Mouse (Mus musculus) midbrain, embryonic 13.5 days (tissue): ENCODE results near the gene Lipt2. TPM values are rescaled to one million over a fixed set of nuclear protein-coding genes. Genes with fewer than 3 reads are reported as not detected.

ENCODE experiments used
- ATAC-seq: fragments of 200-750 bp; cut with Nextera tagmentation; 2 replicates; pipeline ENCODE4 v1.8.0; 2017; ENCODE audit warnings: mild to moderate bottlenecking, moderate TSS enrichment, moderate library complexity
- H3K27ac ChIP-seq: fragments of 300-500 bp; sonication (generic); 2 replicates; pipeline ENCODE4 v1.5.1; 2015; ENCODE audit warnings: inconsistent platforms, mild to moderate bottlenecking, moderate library complexity
- H3K27me3 ChIP-seq: fragments of 300-500 bp; sonication (generic); 2 replicates; pipeline ENCODE4 v1.6.1; 2015; ENCODE audit warnings: mild to moderate bottlenecking, inconsistent platforms
- H3K36me3 ChIP-seq: fragments of 300-500 bp; sonication (generic); 2 replicates; pipeline ENCODE4 v1.6.1; 2015; ENCODE audit warnings: mild to moderate bottlenecking, inconsistent platforms
- H3K4me1 ChIP-seq: fragments of 300-500 bp; sonication (generic); replicated peaks from 2 replicates; pipeline ENCODE4 v1.6.1; 2015; ENCODE audit warnings: inconsistent platforms
- H3K4me2 ChIP-seq: fragments of 300-500 bp; sonication (generic); replicated peaks from 2 replicates; pipeline ENCODE4 v1.6.1; 2015; ENCODE audit warnings: moderate library complexity, mild to moderate bottlenecking, inconsistent platforms
- H3K4me3 ChIP-seq: fragments of 300-500 bp; sonication (generic); replicated peaks from 2 replicates; pipeline ENCODE4 v1.5.1; 2015; ENCODE audit warnings: mild to moderate bottlenecking, inconsistent platforms
- H3K9ac ChIP-seq: fragments of 300-500 bp; sonication (generic); replicated peaks from 2 replicates; pipeline ENCODE4 v1.6.1; 2015; ENCODE audit warnings: mild to moderate bottlenecking, inconsistent platforms
- H3K9me3 ChIP-seq: fragments of 300-500 bp; sonication (generic); 2 replicates; pipeline ENCODE4 v1.6.1; 2016; ENCODE audit warnings: mild to moderate bottlenecking, inconsistent platforms
- WGBS: fragments of 180-500 bp; shearing (Covaris S2); methylation state at CpG from one replicate; pipeline ENCODE4 v1.1.7; 2015; 5-methylcytosine and 5-hydroxymethylcytosine counted together
- polyA plus RNA-seq: library from polyadenylated mRNA; unstranded; fragments of >200 nt; fragmentation: Nextera tagmentation; extraction: Ambion mirVana; gene quantifications from 2 replicates; pipeline ENCODE4 v1.2.1, GENCODE M21; 2015

Lipt2 gene
- polyA plus RNA-seq, 1 experiment from 2014 or later = 16.6 TPM

DNA sequence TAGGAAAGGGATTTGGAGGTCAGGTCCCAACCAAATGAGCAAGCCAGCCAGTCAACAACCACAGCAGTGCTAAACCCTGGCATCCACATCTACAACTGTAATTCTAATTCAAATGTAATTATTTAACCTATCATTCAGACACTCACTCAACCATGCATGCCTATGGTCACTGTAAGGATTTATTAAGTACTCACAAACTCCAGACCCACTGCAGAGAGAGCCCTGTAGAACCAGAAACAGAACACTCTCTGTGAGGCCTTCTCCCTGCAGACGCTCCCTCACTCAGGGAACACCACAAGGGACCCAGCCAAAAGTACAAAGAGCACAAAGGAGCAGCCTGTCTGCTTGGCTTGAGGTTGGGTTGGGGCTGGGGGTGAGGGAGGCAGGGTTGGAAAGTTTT, 26.7 kb upstream of the Lipt2 start:
- Histone ChIP-seq H3K9me3 (no peaks in the 10 kb centered on the region), H3K4me1 (no peaks in the 10 kb centered on the region), H3K9ac (no peak overlapping the region), H3K4me3 (no peak overlapping the region), H3K4me2 (no peak overlapping the region), H3K36me3 (no peaks in the 10 kb centered on the region), H3K27ac (no peak overlapping the region), H3K27me3 (no peaks in the 10 kb centered on the region)
- ATAC-seq = no peak
- WGBS = 69% methylated on average over 1 of the region's 1 CpGs

GRCm38 (mm10) chr7:100137038-100137437, 22.0 kb upstream of the Lipt2 start:
- 90% methylated on average over 9 of the region's 9 CpGs for WGBS
- Histone ChIP-seq H3K36me3 (no peaks in the 10 kb centered on the region), H3K9me3 (no peaks in the 10 kb centered on the region), H3K9ac (no peak overlapping the region), H3K27ac (no peak overlapping the region), H3K4me2 (no peak overlapping the region), H3K27me3 (no peaks in the 10 kb centered on the region), H3K4me1 (no peaks in the 10 kb centered on the region), H3K4me3 (no peak overlapping the region)
- ATAC-seq = no peak

- 95% methylated on average over 4 of the region's 4 CpGs for WGBS
These were observed 21.0 kb upstream of the Lipt2 start for GRCm38 (mm10) chr7:100138075-100138474.

GRCm38 (mm10) chr7:100140591-100140990, 18.5 kb upstream of the Lipt2 start:
- Histone ChIP-seq H3K4me1 (no peaks in the 10 kb centered on the region), H3K4me2 (no peak overlapping the region), H3K36me3 (no peaks in the 10 kb centered on the region), H3K9me3 (no peaks in the 10 kb centered on the region), H3K9ac (no peak overlapping the region), H3K27me3 (no peaks in the 10 kb centered on the region), H3K27ac (no peak overlapping the region), H3K4me3 (no peak overlapping the region)
- no peak for ATAC-seq
- 82% methylated on average over 1 of the region's 1 CpGs for WGBS

More at GRCm38 (mm10) chr7:100138075-100138474, 21.0 kb upstream of the Lipt2 start:
- Histone ChIP-seq H3K9ac (no peak overlapping the region), H3K9me3 (no peaks in the 10 kb centered on the region), H3K27me3 (no peaks in the 10 kb centered on the region), H3K4me1 (no peaks in the 10 kb centered on the region), H3K36me3 (no peaks in the 10 kb centered on the region), H3K4me3 (no peak overlapping the region), H3K4me2 (no peak overlapping the region), H3K27ac (no peak overlapping the region)
- ATAC-seq = no peak

GRCm38 (mm10) chr7:100148586-100148985, 10.5 kb upstream of the Lipt2 start:
- Histone ChIP-seq H3K27ac (no peak overlapping the region), H3K4me2 (no peak overlapping the region), H3K9ac (no peak overlapping the region), H3K4me3 (no peak overlapping the region), H3K27me3 (0 out of 2 replicates have a peak, but pooled peaks cover 4% of the 10 kb centered on the region), H3K36me3 (no peaks in the 10 kb centered on the region), H3K4me1 (no peaks in the 10 kb centered on the region), H3K9me3 (no peaks in the 10 kb centered on the region)
- WGBS = 95% methylated on average over 4 of the region's 4 CpGs
- ATAC-seq = no peak

GRCm38 (mm10) chr7:100150086-100150485, 9.0 kb upstream of the Lipt2 start:
- no peak overlapping the region for H3K4me3 ChIP-seq
- H3K27me3 ChIP-seq = 0 out of 2 replicates have a peak, but pooled peaks cover 4% of the 10 kb centered on the region
- H3K9me3 ChIP-seq = no peaks in the 10 kb centered on the region
- H3K4me2 ChIP-seq = no peak overlapping the region
- H3K27ac ChIP-seq = no peak overlapping the region
- ATAC-seq = no peak
- no peaks in the 10 kb centered on the region for H3K36me3 ChIP-seq
- WGBS = 68% methylated on average over 10 of the region's 10 CpGs
- no peaks in the 10 kb centered on the region for H3K4me1 ChIP-seq
- H3K9ac ChIP-seq = no peak overlapping the region

- 86% methylated on average over 11 of the region's 11 CpGs for WGBS
- no peaks in the 10 kb centered on the region for H3K9me3 ChIP-seq
- ATAC-seq = no peak
- H3K9ac ChIP-seq = no peak overlapping the region
- no peak overlapping the region for H3K4me2 ChIP-seq
- no peaks in the 10 kb centered on the region for H3K36me3 ChIP-seq
- H3K4me1 ChIP-seq = no peaks in the 10 kb centered on the region
- no peak overlapping the region for H3K4me3 ChIP-seq
- no peak overlapping the region for H3K27ac ChIP-seq
- 0 out of 2 replicates have a peak, but pooled peaks cover 4% of the 10 kb centered on the region for H3K27me3 ChIP-seq
These were observed 8.5 kb upstream of the Lipt2 start for GRCm38 (mm10) chr7:100150626-100151025.

DNA sequence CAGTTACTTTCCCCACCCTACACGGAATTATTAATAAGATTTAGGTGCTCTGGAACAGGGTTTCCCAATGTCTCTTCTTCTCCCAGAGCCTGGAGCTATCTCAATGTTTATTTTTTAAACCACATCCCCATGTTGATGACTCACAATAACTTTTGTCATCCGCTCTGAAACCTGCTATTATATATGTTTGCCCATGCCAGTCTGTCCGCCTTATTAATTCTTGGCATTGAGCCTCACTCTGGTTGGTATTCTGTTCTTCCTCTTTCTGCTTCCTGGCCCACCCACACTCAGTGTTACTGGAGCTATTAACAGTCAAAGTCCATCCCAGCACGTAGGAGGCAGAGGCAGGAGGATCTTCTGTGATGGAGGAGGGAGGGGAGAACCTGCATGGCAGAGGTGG, 1.4 kb upstream of the Lipt2 start:
- Histone ChIP-seq H3K9me3 (no peaks in the 10 kb centered on the region), H3K4me3 (no peak overlapping the region), H3K4me1 (peaks cover 5% of the 10 kb centered on the region), H3K4me2 (no peak overlapping the region), H3K27me3 (peaks cover 8% of the 10 kb centered on the region; the same call in 1 of the 2 replicates), H3K36me3 (no peaks in the 10 kb centered on the region), H3K27ac (no peak overlapping the region), H3K9ac (no peak overlapping the region)
- WGBS = 81% methylated on average over 4 of the region's 4 CpGs
- no peak for ATAC-seq

DNA sequence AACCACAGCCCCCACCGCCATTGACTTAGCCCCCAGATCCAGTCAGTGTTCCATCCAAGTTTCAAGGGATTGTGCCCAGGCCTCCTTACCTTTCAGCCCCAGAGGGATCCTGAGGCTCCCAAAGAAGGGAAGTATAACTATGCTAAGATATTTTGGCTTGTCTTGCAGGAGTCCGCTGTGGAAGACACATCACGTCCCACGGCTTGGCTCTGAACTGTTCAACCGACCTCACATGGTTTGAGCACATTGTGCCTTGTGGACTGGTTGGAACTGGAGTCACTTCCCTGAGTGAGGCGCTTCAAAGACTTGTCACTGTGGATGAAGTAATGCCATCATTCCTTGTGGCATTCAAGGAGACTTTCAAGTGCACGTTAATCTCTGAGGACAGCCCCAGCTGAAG, 929 bp downstream of the Lipt2 start:
- Histone ChIP-seq H3K9ac (peak overlapping the region; percentile 83), H3K36me3 (no peaks in the 10 kb centered on the region), H3K27ac (peak overlapping the region; percentile 90), H3K4me3 (peak overlapping the region; percentile 79), H3K9me3 (no peaks in the 10 kb centered on the region), H3K27me3 (peaks cover 8% of the 10 kb centered on the region; the same call in 1 of the 2 replicates), H3K4me2 (peak overlapping the region; percentile 82), H3K4me1 (peaks cover 5% of the 10 kb centered on the region)
- ATAC-seq = peak; percentile 12; the same call in 1 of the 2 replicates
- 70% methylated on average over 7 of the region's 7 CpGs for WGBS

- no peak overlapping the region for H3K4me3 ChIP-seq
- 91% methylated on average over 4 of the region's 4 CpGs for WGBS
- no peak overlapping the region for H3K9ac ChIP-seq
- H3K9me3 ChIP-seq = no peaks in the 10 kb centered on the region
- H3K4me2 ChIP-seq = no peak overlapping the region
- H3K27me3 ChIP-seq = 0 out of 2 replicates have a peak, but pooled peaks cover under 1% of the 10 kb centered on the region
- ATAC-seq = no peak
- no peaks in the 10 kb centered on the region for H3K36me3 ChIP-seq
- no peak overlapping the region for H3K27ac ChIP-seq
- peaks cover 5% of the 10 kb centered on the region for H3K4me1 ChIP-seq
These were observed 4.4 kb downstream of the Lipt2 start for GRCm38 (mm10) chr7:100163506-100163905.

- no peak for ATAC-seq
These were observed 9.6 kb downstream of the Lipt2 start for GRCm38 (mm10) chr7:100168654-100169053.

GRCm38 (mm10) chr7:100170756-100171155, 11.7 kb downstream of the Lipt2 start:
- Histone ChIP-seq H3K4me2 (no peak overlapping the region), H3K4me3 (no peak overlapping the region), H3K9me3 (no peaks in the 10 kb centered on the region), H3K27ac (no peak overlapping the region), H3K4me1 (no peaks in the 10 kb centered on the region), H3K9ac (no peak overlapping the region), H3K27me3 (0 out of 2 replicates have a peak, but pooled peaks cover 3% of the 10 kb centered on the region), H3K36me3 (no peaks in the 10 kb centered on the region)
- WGBS = 69% methylated on average over 4 of the region's 4 CpGs
- no peak for ATAC-seq

More at GRCm38 (mm10) chr7:100168654-100169053, 9.6 kb downstream of the Lipt2 start:
- no peak overlapping the region for H3K27ac ChIP-seq
- H3K36me3 ChIP-seq = no peaks in the 10 kb centered on the region
- no peaks in the 10 kb centered on the region for H3K9me3 ChIP-seq
- no peaks in the 10 kb centered on the region for H3K4me1 ChIP-seq
- no peak overlapping the region for H3K4me3 ChIP-seq
- no peaks in the 10 kb centered on the region for H3K27me3 ChIP-seq
- WGBS = 81% methylated on average over 11 of the region's 11 CpGs
- no peak overlapping the region for H3K9ac ChIP-seq
- H3K4me2 ChIP-seq = no peak overlapping the region

GRCm38 (mm10) chr7:100176269-100176668, 17.2 kb downstream of the Lipt2 start, which contains the start of gene Kcne3:
Kcne3 (plus strand) TSS chr7:100176502.
- no peak for ATAC-seq
- 81% methylated on average over 3 of the region's 3 CpGs for WGBS

More at GRCm38 (mm10) chr7:100176269-100176668, 17.2 kb downstream of the Lipt2 start, which contains the start of gene Kcne3:
- no peaks in the 10 kb centered on the region for H3K9me3 ChIP-seq
- no peak within 1 kb of the TSS for H3K4me3 ChIP-seq
- no peak within 1 kb of the TSS for H3K27ac ChIP-seq
- no peaks in the 10 kb centered on the region for H3K36me3 ChIP-seq
- H3K4me1 ChIP-seq = peaks cover 13% of the 10 kb centered on the region
- H3K4me2 ChIP-seq = no peak within 1 kb of the TSS
- H3K27me3 ChIP-seq = peaks cover 55% of the 10 kb centered on the region
- no peak within 1 kb of the TSS for H3K9ac ChIP-seq
